Mouse (Mus musculus) cerebellum, adult (tissue): ENCODE measurements around the gene Glyr1.

Experiments used
- ATAC-seq: cut with Nextera tagmentation; 2 replicates; pipeline ENCODE4 v1.9.2; 2017; ENCODE audit warnings: mild to moderate bottlenecking, moderate library complexity, mixed read lengths; ENCODE audit not compliant: insufficient number of reproducible peaks, low FRiP score, low TSS enrichment

Gene Glyr1

GRCm38 (mm10) chr16:4964731-4965391 lies 84.8 kb downstream of the Glyr1 start:
- ATAC-seq = no peak
